Mouse (Mus musculus) cortical plate, adult 2 months (tissue): Measurements from ENCODE around the gene 2900026A02Rik.

ENCODE experiments used
- CTCF ChIP-seq: fragments of 200-500 bp; IDR thresholded peaks from 2 replicates; pipeline ENCODE4 v1.5.1; 2011; ENCODE audit warnings: mild to moderate bottlenecking, control low read depth, low read length; ENCODE audit not compliant: insufficient read depth; ENCODE audit errors: extremely low read depth
- POLR2A ChIP-seq: fragments of 200-500 bp; IDR thresholded peaks from 2 replicates; pipeline ENCODE4 v1.6.1; 2011; ENCODE audit warnings: mild to moderate bottlenecking, low read length, control low read depth; ENCODE audit not compliant: insufficient read depth; ENCODE audit errors: extremely low read depth

DNA sequence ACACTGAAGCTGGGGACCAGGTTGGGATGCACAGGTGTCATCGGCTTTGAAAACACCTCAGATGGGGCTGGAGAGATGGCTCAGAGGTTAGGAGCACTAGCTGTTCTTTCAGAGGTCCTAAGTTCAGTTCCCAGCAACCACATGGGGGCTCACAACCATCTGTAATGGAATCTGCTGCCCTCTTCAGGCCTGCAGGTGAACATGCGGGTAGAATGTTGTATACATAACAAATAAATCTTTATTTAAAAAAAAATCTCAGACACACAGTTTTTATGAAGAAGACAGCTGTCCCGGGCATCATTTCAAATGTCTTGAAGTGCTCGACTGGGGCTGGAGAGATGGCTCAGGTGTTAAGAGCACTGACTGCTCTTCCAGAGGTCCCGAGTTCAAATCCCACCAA is 80.2 kb downstream of the 2900026A02Rik start:
- no peak for TF ChIP-seq CTCF
- TF ChIP-seq POLR2A: no peak
